Mouse (Mus musculus) gastrocnemius, postnatal 25 days (tissue): ENCODE data around the gene Vps4b. TPM values are rescaled to one million over a fixed set of nuclear protein-coding genes. Genes with fewer than 3 reads are reported as not detected.
A peak's percentile ranks its signal among the peaks of the same experiment; 100 is the strongest.

Experiments used
- DNase-seq: peaks from one replicate; pipeline ENCODE4 v3.0.0; 2022
- long read RNA-seq, 2 experiments: library from polyadenylated mRNA; stranded (forward); transcript quantifications; one replicate each; pipeline ENCODE4 v2.0.0; 2021
- total RNA-seq, 2 experiments: library from RNA; stranded (reverse); gene quantifications; 1 replicate in 1 of 2; 2 replicates in 1 of 2; pipeline ENCODE4 v1.2.3; 2021

Gene Vps4b
- 10 to 100 TPM; 16.7 to 20.1 TPM for total RNA-seq
- long read RNA-seq, experiment 1, full-length matches to known transcripts: 9 of 9 reads
- long read RNA-seq, experiment 1, partial matches to known transcripts: 0 of 9 reads
- long read RNA-seq, experiment 1, other reads (novel, unspliced or antisense): 0 of 9 reads
- long read RNA-seq, experiment 2, full-length matches to known transcripts: 19 of 22 reads
- long read RNA-seq, experiment 2, partial matches to known transcripts: 2 of 22 reads
- long read RNA-seq, experiment 2, other reads (novel, unspliced or antisense): 1 of 22 reads

DNA sequence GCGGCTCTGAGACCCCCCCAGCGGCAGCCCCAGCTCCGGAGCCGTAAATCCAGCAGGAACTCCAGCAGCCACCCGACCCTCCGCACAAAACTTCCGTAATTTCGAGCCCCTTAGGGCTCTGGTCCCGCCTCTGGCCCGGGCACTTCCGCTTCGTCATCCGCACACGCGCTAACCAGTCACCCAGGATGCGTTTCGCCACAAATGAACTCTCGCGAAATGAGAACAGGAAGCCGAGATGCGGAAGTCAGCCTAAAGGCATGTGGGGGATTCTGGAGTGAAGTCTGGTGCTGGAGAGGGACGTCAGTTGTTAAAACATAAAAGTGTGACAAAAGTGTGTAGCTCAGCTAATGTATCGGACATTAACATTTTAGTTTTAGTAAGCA lies at the start of gene Vps4b:
Gene Vps4b, minus strand, starts transcription at position 187 of the 383 bp plus-strand sequence.
- peak; percentile 90 for DNase-seq

DNA sequence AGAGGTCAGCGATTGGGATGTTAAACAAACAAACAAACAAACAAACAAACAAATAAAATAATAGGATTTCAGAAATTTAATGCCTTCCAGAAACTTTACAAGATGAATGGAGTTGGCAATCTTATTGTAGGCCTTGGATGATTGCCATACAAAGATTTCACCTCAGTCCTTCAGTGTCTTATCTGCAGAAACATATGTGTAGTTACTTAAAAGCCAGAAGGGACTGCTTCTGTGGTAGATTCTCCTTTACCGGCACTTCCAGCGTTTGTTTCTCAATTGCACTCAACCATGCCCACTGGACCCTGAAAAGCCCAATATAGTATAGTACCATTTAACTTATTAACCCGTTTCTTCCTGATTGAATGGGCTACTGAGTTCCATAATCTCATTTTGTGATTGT lies 32.3 kb upstream of the Vps4b start:
- DNase-seq: no peak

DNA sequence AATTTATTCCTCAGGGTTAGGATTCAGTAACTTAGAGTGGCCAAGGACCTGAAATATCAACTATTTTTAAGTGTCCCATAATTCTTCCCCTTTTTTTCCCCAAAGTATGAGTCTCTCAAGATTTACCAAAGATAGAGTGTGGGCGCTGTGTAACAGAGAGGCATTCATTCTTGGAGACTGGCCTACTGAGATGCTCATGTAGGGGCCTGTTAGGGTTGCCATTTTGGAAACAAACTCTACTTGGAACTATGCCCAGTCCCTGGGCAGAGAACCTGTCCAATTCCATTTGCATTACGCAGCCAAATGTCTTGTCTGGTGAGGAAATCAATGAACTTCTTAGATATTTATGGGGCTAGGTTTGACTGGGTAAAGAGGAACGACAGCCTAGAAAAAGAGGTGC lies 25.8 kb upstream of the Vps4b start:
- DNase-seq: peak; percentile 23

DNA sequence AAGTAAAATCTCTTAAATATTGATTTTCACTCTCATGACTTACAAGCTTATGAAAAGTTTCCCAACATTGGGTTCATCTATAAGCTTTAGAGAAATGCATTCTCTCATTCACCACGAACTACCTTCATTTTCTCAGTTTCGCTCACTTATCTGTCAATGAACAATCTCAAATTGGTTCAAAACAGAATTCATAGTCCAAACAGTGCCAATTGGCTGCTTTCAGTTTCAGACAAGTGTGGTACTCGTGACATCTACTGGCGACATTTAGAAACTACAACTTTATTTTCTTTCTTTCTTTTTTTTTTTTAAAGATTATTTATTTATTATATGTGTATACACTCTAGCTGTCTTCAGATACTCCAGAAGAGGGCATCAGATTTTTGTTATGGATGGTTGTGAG lies 21.8 kb upstream of the Vps4b start:
- DNase-seq: no peak

DNA sequence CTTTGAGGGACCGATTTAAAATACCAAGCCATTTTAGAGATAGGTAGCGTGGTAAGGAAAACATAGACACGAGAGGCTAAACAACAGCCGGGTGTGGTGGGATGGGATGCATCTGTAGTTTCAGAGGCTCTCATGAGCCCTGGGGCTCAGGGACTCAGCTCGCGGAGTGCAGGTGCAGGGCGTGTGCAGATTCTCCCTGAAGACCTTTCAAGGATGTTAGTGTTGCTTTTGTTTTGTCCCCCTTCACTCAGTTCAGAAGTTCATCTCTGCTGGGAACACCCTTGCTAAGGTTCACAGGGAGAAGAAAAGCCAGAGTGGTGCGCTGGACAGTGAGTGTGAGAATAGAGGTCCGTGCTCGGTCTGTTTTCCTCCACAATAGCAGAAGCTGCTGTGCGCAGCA lies 20.2 kb upstream of the Vps4b start:
- no peak for DNase-seq

DNA sequence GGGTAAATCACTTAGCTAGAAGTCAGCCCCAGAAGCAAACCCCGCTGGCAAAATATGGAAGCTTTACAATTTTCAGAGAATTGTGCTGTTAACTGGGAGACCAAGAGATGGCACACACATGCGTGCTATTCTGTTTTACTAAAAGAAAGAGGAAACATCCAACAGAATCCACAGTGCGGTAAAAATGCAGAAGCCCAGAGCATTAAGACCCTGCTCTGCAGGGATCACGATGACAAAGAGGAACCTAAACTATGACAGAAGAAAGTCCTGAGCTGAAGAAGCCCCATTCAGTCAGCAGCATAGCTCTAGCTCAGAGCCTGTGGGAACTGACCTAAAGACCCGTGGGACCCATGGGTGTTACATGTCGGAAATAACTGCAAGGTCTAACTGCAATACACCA lies 18.7 kb upstream of the Vps4b start:
- no peak for DNase-seq

DNA sequence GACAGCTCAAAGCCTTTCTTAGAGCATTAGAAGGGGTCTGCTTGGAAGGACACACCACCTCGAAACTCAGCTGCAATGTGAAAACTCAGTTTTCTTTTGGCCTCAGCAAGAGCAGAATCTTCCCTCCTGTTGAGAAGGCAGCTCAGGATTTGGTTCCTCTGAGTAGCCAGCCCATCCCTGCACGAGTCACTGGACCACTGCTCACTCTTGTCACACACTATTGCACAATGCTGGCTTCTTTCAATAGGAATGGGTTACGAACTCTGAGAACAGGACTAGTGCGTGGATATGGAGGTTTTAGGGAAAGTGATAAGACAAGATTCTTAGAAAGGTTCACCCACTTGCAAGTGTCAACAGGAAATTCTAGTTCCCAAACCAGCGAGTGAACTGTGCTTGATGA lies 18.3 kb upstream of the Vps4b start:
- DNase-seq: no peak

DNA sequence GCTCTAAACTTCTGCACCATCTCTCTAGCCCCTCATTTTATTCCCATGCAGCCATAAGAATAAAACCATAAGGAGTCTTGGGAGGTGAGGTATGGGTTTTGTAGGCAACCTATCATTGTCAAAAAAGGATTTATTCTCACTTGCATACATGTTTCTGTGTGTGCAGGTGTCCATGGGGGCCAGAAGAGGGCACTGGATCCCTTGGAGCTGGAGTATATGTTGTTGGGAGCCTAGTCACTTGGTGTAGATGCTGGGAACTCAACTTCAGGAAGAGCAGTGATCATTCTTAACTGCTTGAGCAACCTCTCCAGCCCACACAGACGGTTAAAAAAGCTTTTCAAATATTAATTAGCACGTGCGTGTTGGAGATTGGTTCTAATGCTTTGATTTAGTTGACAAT lies 3.4 kb upstream of the Vps4b start:
- no peak for DNase-seq

DNA sequence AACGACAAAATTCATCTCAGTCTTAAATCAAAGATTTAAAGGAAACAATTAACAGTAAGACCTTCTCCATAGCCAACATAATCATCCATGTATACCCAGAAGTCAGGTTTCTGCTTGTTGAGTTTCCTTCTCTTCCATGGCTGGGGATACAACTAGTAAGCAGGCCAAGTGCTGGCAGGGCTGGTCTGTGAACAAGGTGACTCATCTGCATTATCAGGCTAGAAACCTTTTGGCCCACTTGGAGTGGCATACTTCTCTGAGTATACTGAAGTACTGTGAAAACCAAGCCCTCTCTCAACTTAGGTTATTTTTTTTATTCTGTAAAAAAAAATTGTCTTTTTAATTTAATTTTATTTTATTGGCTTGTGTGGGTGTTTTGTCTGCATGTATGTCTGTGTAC lies 2.9 kb upstream of the Vps4b start:
- DNase-seq: no peak

DNA sequence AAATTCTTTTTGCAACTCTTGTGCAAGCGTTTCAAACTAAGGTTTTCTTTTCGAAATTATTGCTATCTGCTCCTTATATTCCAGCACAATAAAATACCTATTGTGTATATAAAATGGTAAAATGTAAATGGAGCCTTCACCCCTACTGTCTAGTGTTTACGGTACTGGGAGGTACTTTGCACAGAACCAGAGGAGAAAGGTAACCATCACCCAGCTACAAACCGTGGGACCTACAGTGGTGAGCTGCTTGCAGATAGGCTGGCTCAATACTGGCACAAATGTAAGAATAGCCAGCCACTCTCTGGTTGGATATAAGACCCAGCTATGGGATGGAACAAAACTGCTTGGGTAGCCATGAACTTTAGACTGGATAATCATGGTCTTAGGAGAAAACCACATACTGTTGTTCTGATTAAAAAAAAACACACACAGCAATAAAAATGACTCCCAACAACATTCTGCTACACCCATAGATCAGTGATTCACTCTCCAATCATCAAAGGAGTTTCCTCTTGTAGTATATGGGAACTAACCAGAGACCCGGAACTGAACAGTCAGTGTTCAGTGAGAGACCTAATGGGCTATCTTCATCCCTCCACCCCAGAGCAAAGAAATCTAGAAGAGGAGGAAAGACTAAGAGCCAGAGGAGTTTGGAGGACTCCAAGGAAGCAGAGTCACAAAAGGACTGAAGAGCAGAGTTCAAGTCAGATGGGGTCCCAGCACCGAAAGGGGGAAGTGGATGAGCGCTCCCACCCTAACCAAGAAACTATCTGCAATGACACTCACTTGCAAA lies 655 bp upstream of the Vps4b start:
- DNase-seq: no peak

DNA sequence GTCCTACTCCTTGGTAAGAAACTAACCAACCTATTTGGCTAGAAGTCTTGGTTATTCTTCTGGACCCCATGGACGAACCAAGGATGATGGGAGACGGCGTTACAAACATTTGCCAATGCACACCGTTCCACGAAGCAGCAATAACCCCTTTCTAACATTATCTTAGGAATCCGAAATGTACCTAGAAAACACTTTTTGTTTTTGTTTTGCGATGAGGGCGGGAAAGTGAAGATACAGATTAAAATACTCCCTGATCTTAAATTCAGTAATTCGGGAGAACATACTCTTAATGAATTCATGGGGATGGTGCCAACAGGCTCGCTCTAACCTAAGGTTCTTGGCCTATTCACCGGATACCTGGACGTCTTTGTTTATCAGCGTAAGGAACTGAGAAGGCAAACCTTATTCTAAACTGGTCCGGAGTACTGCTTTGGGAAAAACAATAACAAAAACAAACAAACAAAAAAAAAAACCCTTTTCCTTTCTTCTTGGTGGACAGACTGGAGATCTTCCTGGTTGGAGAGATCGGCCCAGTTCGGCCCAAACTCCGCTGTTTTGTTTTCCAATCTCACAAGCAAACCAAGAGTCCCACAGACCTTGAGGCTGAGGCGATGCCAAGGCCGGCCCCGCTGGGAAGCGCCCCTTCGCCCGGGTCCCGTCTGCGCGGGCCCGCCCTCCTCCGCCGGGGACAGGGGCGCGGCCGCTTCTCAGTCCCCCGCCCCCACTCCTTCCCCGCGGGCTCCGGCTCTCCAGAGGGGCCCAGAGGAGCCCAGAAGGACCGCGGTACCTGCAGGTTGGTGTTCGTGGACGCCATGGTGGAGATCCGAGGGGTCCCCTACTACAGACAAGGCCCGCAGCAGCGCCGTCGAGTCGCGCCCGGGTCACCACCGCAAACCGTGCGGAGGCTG lies 640 bp downstream of the Vps4b start:
- DNase-seq: peak; percentile 47

DNA sequence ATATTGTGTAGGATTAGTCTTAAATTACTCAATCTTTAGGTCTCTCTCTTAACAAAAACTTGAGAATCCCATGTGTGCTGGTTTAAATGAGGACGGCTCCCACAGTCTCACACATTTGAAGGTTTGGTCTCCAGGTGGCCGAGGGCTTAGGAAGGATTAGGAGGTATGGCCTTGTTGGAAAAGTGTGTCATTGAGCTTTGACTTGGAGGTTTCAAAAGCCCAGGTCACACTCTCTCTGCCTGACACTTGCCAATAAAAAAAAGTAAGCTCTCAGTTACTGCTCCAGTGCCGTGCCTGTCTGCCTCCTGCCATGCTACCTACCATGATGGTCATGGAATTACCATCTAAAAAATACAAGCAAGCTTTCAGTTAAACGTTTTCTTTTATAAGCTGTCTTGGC lies 21.6 kb downstream of the Vps4b start:
- no peak for DNase-seq

DNA sequence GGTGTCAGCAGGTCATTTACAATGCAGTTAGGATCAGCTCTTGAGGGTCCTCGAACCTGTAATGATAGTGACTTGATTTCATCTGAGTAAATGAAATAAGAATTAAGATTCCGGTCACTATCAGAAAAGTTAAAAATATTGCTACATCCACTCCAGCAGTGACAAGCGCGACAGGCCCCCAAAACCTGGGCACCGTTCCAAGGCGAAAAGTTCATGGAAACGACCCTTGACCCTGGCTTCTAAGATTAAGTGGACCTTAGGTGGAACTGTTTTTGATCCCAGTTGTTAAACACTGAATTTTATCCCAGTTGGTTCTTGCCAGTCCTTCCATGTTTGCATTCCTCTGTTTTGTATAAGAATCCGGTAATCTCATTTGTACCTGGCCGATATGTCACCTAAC lies 22.4 kb downstream of the Vps4b start:
- DNase-seq: no peak

DNA sequence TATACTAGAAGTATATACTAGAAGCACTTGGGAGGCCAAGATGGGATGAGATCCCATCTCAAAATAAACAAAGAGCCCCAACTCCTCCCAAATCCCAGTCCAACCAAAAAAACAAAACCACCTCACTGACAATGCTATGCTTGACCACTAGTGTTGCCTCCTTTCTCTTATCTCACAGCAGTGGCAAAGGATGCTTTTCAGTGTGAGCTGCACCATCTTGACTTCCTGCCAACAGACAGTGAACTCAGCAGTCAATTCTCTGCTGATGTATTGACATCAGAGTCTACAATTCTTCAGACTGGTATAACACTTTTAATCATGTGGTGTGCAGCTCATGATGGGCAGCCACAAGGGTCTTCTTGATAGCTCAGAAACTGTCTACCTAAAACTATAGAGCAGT lies 27.8 kb downstream of the Vps4b start:
- DNase-seq: no peak

DNA sequence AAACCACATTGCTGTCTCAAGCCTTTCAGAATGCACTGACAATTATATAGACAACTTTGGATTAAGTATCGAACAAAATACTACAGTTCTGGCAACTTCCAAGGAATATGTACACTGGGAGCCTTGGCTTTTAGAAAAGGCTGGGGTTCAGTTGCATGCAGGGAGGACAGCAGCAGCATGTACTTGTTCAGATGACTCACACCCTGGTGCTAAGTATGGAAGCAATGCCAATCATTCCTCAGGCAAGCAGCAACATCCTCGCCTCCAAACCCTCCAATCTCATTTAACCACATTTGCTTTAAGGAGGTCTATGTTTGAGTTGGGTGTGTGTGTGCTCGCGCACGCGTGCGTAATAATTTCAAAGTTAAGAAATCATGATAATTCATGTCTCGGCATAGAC lies 30.8 kb downstream of the Vps4b start:
- no peak for DNase-seq

DNA sequence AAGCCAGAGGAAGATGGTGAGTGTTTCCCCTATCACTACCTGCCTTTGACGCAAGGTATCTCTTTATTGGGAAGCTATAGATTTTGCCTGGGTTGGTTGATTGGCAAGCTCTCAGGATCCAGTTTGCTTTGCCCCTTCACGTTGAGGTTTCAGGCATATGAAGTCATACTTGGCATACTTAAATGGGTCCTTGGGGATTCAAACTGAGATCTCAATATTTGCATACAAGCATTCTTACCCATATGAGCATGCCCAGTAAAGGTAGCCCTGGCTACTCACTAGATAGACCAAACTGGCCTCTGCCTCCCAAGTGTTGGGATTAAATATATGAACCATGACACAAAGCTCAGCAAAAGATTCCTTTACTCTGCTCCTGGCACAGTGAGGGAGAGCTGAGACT lies 31.7 kb downstream of the Vps4b start:
- DNase-seq: no peak

DNA sequence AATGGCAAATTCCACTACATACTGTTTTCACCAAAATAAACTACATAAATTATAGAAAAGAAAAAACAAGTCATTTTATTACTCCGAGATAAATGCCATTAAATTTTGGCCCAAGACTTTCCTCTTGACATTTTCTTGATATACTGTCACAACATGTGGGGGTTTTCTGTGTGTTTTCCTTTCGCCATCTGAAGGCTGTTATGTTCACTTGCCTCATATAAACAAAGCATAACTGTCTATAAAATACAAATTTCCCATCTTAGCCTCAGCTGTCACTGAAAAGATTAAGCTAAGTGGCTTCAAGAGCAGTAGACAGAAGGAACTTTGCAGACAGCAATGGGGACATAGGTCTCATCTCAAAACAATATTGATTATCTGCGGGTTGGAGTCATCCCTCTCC lies 32.2 kb downstream of the Vps4b start:
- no peak for DNase-seq

DNA sequence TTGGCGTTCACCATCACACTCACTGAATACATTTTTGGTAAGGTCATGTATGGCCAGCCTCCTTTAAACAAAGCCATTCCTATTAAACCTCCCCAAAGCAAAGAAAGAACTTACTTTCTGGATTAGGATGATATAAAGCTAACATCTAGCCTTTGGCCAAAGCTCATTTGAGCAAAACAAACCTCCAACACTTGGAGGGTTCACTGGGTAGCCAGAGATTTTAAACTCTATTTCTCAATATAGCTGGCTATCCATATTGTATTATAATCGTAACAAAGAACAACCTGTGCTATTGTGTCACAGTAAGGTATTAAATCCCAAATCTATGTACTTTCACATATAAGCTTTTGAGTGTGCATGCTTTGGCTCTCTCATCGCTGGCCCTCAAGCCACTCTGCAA lies 35.8 kb downstream of the Vps4b start:
- no peak for DNase-seq

DNA sequence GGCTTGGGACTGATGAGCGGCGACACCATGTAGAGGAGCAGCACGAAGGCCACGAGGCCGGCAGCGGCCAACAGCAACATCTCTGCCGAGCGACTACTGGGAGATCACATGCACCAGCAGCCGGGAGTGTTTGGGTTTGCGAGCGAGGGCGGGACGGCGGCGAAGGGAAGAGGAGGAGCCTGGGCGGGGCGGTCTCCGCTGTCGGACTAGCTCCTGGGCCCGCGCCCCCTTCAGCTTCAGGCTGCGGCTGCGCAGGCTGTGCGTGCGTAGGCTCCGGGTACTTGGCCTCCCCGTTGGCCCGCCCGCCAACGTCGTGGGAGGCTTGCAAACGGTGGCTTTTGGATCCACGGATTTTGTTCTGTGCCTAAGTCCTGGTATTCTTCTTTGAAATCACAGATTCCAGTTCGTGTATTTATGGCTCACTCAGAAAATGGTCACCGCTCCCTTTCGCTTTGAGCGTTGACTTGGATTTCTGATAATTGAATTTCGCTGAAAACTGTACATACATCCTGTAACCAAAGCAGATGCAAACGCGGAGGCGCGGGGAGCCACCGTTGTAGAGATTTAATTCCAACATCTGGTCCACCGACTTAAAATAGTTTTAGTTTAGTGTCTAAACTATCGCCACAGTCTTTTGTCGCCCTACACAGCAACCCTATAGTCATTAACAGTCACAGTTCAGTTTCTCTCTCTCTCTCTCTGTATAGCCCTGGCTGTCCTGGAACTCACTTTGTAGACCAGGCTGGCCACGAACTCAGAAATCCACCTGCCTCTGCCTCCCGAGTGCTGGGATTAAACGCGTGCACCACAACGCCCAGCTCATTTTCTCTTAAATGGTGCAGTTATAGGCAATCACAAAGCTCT lies 36.7 kb downstream of the Vps4b start, which contains the start of gene Kdsr:
Gene Kdsr, minus strand, starts transcription at position 156 of the 864 bp plus-strand sequence.
- DNase-seq: peak; percentile 98

DNA sequence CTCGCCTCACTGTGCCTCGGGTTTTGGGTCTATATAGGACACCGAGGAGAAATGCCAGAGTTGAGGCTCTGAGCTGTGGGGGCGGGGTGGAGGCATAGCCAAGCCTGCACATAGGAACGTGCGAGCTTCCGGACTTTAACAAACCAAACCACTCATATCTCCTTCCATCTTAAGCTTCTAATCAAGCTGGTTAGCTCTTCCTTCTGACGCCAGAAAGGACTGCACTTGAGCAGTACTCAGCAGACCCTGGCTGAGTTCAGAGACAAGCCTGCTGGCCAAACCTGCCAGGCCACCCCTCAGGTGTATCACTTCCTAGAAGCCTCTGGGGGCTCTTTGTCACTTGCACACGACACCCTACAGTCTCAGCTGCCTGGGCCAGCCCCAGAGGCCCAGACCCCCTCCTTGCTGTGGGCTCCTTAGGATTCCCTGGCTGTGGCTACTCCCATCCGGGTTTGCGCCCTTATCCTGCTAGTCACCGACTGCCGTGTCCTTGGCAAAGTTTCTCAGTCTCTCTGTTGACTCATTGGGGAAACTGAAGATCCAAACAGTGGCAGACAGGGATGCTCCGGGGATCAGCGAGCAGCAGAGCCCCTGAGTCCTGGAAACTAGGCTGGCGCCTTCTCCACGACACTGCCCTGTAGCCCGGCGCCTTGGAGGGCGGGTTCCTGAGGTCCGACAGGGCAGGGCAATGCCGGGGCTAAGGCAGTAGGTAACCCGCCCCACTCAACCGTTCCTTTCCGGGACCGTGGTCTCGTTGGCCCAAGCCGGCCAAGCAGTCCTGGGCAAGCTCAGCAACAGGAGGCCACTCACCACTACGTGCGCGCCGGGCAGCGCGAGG lies 37.6 kb downstream of the Vps4b start:
- DNase-seq: no peak

DNA sequence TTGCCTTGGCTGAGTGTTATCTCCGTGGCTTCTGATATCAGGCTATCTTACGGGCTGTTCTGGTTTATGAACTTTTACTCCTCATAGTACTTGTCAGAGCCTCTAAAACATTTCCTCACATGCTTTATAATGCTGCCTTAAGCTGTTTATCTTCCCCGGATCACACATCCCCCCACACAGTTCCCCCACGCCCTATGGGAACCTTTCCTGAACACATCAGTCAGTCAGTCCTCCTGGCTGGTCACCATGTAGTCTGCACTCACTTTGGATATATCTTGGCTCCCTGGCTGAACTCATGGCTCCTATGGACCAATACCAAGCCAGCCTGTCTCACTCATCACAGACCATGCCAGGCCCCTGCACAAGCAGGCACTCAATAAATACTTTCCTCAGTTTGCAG lies 39.9 kb downstream of the Vps4b start:
- DNase-seq: no peak
